11 mouse cellular contexts compared by ENCODE assay signal in genomic region chr1:86416321-86416720, GRCm38 (mm10). TPM values are rescaled to one million over a fixed set of nuclear protein-coding genes. Genes with fewer than 3 reads are reported as not detected.
A peak's percentile ranks its signal among the peaks of the same experiment; 100 is the strongest.
DNase-seq lines count a peak whose midpoint lies in the region; ATAC-seq lines count a peak whose summit lies in the region.
"Had no signal": no experiment of that assay in that cellular context is flagged by ENCODE, and none has a peak within 500 bp of the region (broad histone marks: within the 10 kb centered on the region; RNA-seq: fewer than 3 reads in every experiment).

No protein-coding gene starts in this region.

- WGBS in hindbrain, embryonic 14.5 days, result 67% methylated on average over 6 of the region's 6 CpGs
- 61% methylated on average over 6 of the region's 6 CpGs for WGBS in hindbrain, embryonic 16.5 days
- 60% methylated on average over 6 of the region's 6 CpGs for WGBS in kidney, embryonic 15.5 days

- H3K36me3 ChIP-seq in hindbrain, embryonic 14.5 days (replicated peaks; ENCODE audit: control insufficient read depth, insufficient read depth), result no peaks in the 10 kb centered on the region
- H3K36me3 ChIP-seq in hindbrain, embryonic 16.5 days (ENCODE audit: control insufficient read depth, insufficient read depth, low read length), result no peaks in the 10 kb centered on the region
- H3K36me3 ChIP-seq in kidney, embryonic 15.5 days, result no peaks in the 10 kb centered on the region
- H3K36me3 ChIP-seq: embryonic facial prominence, embryonic 12.5 days had no signal

- no peak overlapping the region for H3K4me3 ChIP-seq in hindbrain, embryonic 14.5 days (replicated peaks; ENCODE audit: low read length)
- no peak overlapping the region for H3K4me3 ChIP-seq in hindbrain, embryonic 16.5 days (ENCODE audit: low read length)
- no peak overlapping the region for H3K4me3 ChIP-seq in kidney, embryonic 15.5 days (replicated peaks)
- H3K4me3 ChIP-seq: embryonic facial prominence, embryonic 12.5 days had no signal

- peak; percentile 35 for DNase-seq in hindbrain, embryonic 14.5 days (ENCODE audit: low spot score)
- DNase-seq in 3T3-L1 (ENCODE audit: low read depth, low spot score), result peak; percentile 71
- peak; percentile 71 for DNase-seq in CD4-positive, CD25-positive, alpha-beta regulatory T cell, adult 2 months (ENCODE audit: low read depth, low spot score)
- peak; percentile 50 for DNase-seq in embryo, embryonic 10.5 days (ENCODE audit: low spot score)
- DNase-seq in right cerebral cortex, adult 2 months (ENCODE audit: low spot score in 2 of 2), result no peak
- no peak for DNase-seq in right cerebral cortex, postnatal 10 days (ENCODE audit: low spot score in 2 of 2)

- no peak overlapping the region for H3K4me2 ChIP-seq in hindbrain, embryonic 14.5 days (replicated peaks)
- H3K4me2 ChIP-seq in hindbrain, embryonic 16.5 days (ENCODE audit: low read length), result no peak overlapping the region
- H3K4me2 ChIP-seq in kidney, embryonic 15.5 days, result no peak overlapping the region
- H3K4me2 ChIP-seq: embryonic facial prominence, embryonic 12.5 days had no signal

- peaks cover 5% of the 10 kb centered on the region for H3K4me1 ChIP-seq in hindbrain, embryonic 14.5 days (replicated peaks; ENCODE audit: control insufficient read depth, insufficient read depth, low read length)
- peaks cover 4% of the 10 kb centered on the region for H3K4me1 ChIP-seq in hindbrain, embryonic 16.5 days (ENCODE audit: control insufficient read depth, insufficient read depth, low read depth, low read length)
- peaks cover 5% of the 10 kb centered on the region for H3K4me1 ChIP-seq in kidney, embryonic 15.5 days

- H3K27me3 ChIP-seq in hindbrain, embryonic 14.5 days (ENCODE audit: control insufficient read depth, insufficient read depth, low read length), result no peaks in the 10 kb centered on the region
- H3K27me3 ChIP-seq in hindbrain, embryonic 16.5 days (replicated peaks; ENCODE audit: control insufficient read depth, insufficient read depth, low read length), result no peaks in the 10 kb centered on the region
- no peaks in the 10 kb centered on the region for H3K27me3 ChIP-seq in kidney, embryonic 15.5 days
- H3K27me3 ChIP-seq: embryonic facial prominence, embryonic 12.5 days had no signal

- no peak for ATAC-seq in hindbrain, embryonic 14.5 days (ENCODE audit: low FRiP score)
- ATAC-seq in hindbrain, embryonic 16.5 days, result no peak
- ATAC-seq in kidney, embryonic 15.5 days (replicated peaks; ENCODE audit: low FRiP score), result no peak

- H3K9ac ChIP-seq in hindbrain, embryonic 14.5 days, result no peak overlapping the region
- no peak overlapping the region for H3K9ac ChIP-seq in hindbrain, embryonic 16.5 days (ENCODE audit: low read depth, low read length)
- no peak overlapping the region for H3K9ac ChIP-seq in kidney, embryonic 15.5 days
- H3K9ac ChIP-seq: embryonic facial prominence, embryonic 12.5 days had no signal

- no peak overlapping the region for H3K27ac ChIP-seq in hindbrain, embryonic 14.5 days
- H3K27ac ChIP-seq in hindbrain, embryonic 16.5 days (ENCODE audit: low read depth, low read length), result no peak overlapping the region
- H3K27ac ChIP-seq in kidney, embryonic 15.5 days, result no peak overlapping the region
- H3K27ac ChIP-seq: embryonic facial prominence, embryonic 12.5 days had no signal

- H3K9me3 ChIP-seq in hindbrain, embryonic 14.5 days (ENCODE audit: control insufficient read depth, low read length), result no peaks in the 10 kb centered on the region
- no peaks in the 10 kb centered on the region for H3K9me3 ChIP-seq in hindbrain, embryonic 16.5 days (ENCODE audit: control insufficient read depth, low read length)
- H3K9me3 ChIP-seq in kidney, embryonic 15.5 days (replicated peaks), result no peaks in the 10 kb centered on the region
- H3K9me3 ChIP-seq: embryonic facial prominence, embryonic 12.5 days had no signal

RNA-seq across cellular contexts. Expression of gene Nmur1, which starts 9.7 kb away (rescaled TPM):
- polyA plus RNA-seq in hindbrain, embryonic 14.5 days (2014; fragmentation: Nextera tagmentation; extraction: Ambion mirVana), result not detected in 2 replicates
- 0.13 TPM in 1 of 2 replicates, not detected in the other for polyA plus RNA-seq in hindbrain, embryonic 16.5 days (2015; fragmentation: Nextera tagmentation; extraction: Ambion mirVana)
- 0.13 TPM in 1 of 2 replicates, not detected in the other for polyA plus RNA-seq in kidney, embryonic 15.5 days (2015; fragmentation: Nextera tagmentation; extraction: Ambion mirVana)
- polyA plus RNA-seq: embryonic facial prominence, embryonic 12.5 days; stomach, embryonic 14.5 days had no signal

RNA-seq across cellular contexts. Expression of gene Tex44, which starts 9.8 kb away (rescaled TPM):
- polyA plus RNA-seq in hindbrain, embryonic 14.5 days (2014; fragmentation: Nextera tagmentation; extraction: Ambion mirVana), result not detected in 2 replicates
- not detected in 2 replicates for polyA plus RNA-seq in hindbrain, embryonic 16.5 days (2015; fragmentation: Nextera tagmentation; extraction: Ambion mirVana)
- polyA plus RNA-seq in kidney, embryonic 15.5 days (2015; fragmentation: Nextera tagmentation; extraction: Ambion mirVana), result not detected in 2 replicates
- polyA plus RNA-seq: embryonic facial prominence, embryonic 12.5 days; inflammation-experienced regulatory T-cells, adult 6 months; stomach, embryonic 14.5 days had no signal

RNA-seq across cellular contexts. Expression of gene Ncl, which starts 57.1 kb away (rescaled TPM):
- polyA plus RNA-seq in hindbrain, embryonic 14.5 days (2014; fragmentation: Nextera tagmentation; extraction: Ambion mirVana), result 144 and 145 TPM in 2 replicates
- polyA plus RNA-seq in hindbrain, embryonic 16.5 days (2015; fragmentation: Nextera tagmentation; extraction: Ambion mirVana), result 205 and 214 TPM in 2 replicates
- polyA plus RNA-seq in kidney, embryonic 15.5 days (2015; fragmentation: Nextera tagmentation; extraction: Ambion mirVana), result 500 and 531 TPM in 2 replicates

Comparison
In these comparisons a context has a peak if more than half of its experiments do, and no peak if none do; other contexts are left out.
1. DNase-seq: peak in hindbrain, embryonic 14.5 days (single experiment), 3T3-L1 (single experiment), CD4-positive, CD25-positive, alpha-beta regulatory T cell, adult 2 months (single experiment) and embryo, embryonic 10.5 days (single experiment); none in right cerebral cortex, adult 2 months (0 of 2) and right cerebral cortex, postnatal 10 days (0 of 2).